Comparison of ENCODE assay signal across 26 mouse cellular contexts in the genomic region with DNA sequence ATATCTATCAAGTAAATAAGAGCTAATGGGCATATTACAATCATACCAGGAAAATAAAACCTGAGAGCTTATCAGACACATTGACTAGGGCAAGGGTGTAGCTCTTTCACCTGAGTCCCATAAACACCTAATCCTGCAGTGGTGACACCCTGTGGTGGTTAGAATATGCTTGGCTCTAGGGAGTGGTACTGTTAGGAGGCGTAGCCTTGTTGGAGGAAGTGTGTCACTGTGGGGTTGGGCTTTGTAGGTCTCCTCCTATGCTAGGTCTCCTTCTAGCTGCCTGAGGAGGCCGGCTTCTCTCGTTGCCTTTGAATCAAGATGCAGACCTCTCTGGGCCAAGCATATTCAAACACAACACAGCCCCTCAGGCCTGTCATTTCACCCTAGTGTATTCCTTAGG. TPM values are rescaled to one million over a fixed set of nuclear protein-coding genes. Genes with fewer than 3 reads are reported as not detected.
DNase-seq lines count a peak whose midpoint lies in the region; ATAC-seq and TF ChIP-seq lines count a peak whose summit lies in the region.
"Had no signal": no experiment of that assay in that cellular context is flagged by ENCODE, and none has a peak within 500 bp of the region (broad histone marks: within the 10 kb centered on the region; RNA-seq: fewer than 3 reads in every experiment).

No protein-coding gene starts in this region.

- no peak overlapping the region for H3K4me3 ChIP-seq in intestine, embryonic 16.5 days (ENCODE audit: low read length)
- no peak overlapping the region for H3K4me3 ChIP-seq in stomach, postnatal 0 days (ENCODE audit: low read depth, low read length)
- no peak overlapping the region for H3K4me3 ChIP-seq in hindbrain, embryonic 12.5 days
- H3K4me3 ChIP-seq in kidney, embryonic 16.5 days (ENCODE audit: low read length): no peak overlapping the region
- H3K4me3 ChIP-seq in forebrain, embryonic 11.5 days (ENCODE audit: low read depth, low read length): no peak overlapping the region
- H3K4me3 ChIP-seq: embryonic facial prominence, embryonic 15.5 days; erythroblast, embryonic 14.5 days; forebrain, embryonic 10.5 days; forebrain, embryonic 15.5 days; heart, embryonic 10.5 days; hindbrain, embryonic 13.5 days had no signal

- no peaks in the 10 kb centered on the region for H3K9me3 ChIP-seq in intestine, embryonic 16.5 days (ENCODE audit: control insufficient read depth, low read length)
- no peaks in the 10 kb centered on the region for H3K9me3 ChIP-seq in stomach, postnatal 0 days (ENCODE audit: control insufficient read depth, low read length)
- no peaks in the 10 kb centered on the region for H3K9me3 ChIP-seq in hindbrain, embryonic 12.5 days (replicated peaks)
- no peaks in the 10 kb centered on the region; the same call in 1 of the 2 replicates for H3K9me3 ChIP-seq in kidney, embryonic 16.5 days (ENCODE audit: low read length)
- H3K9me3 ChIP-seq in forebrain, embryonic 11.5 days (ENCODE audit: control insufficient read depth, low read length): no peaks in the 10 kb centered on the region
- H3K9me3 ChIP-seq: embryonic facial prominence, embryonic 15.5 days; forebrain, embryonic 10.5 days; forebrain, embryonic 15.5 days; heart, embryonic 10.5 days; hindbrain, embryonic 13.5 days had no signal

- WGBS in intestine, embryonic 16.5 days: 87% methylated on average over 3 of the region's 3 CpGs
- WGBS in stomach, postnatal 0 days: 71% methylated on average over 3 of the region's 3 CpGs
- 86% methylated on average over 3 of the region's 3 CpGs for WGBS in hindbrain, embryonic 12.5 days
- 81% methylated on average over 3 of the region's 3 CpGs for WGBS in kidney, embryonic 16.5 days
- 87% methylated on average over 3 of the region's 3 CpGs for WGBS in forebrain, embryonic 11.5 days

- peak; percentile 38; the same call in 1 of the 2 replicates for ATAC-seq in intestine, embryonic 16.5 days
- peak; percentile 94 for ATAC-seq in stomach, postnatal 0 days (ENCODE audit: low FRiP score, low TSS enrichment)
- no peak for ATAC-seq in hindbrain, embryonic 12.5 days (ENCODE audit: low FRiP score)
- no peak for ATAC-seq in kidney, embryonic 16.5 days (ENCODE audit: low FRiP score, low TSS enrichment)
- ATAC-seq in forebrain, embryonic 11.5 days (replicated peaks; ENCODE audit: low FRiP score): no peak
- ATAC-seq: CD4-positive, CD25-positive, alpha-beta regulatory T cell, adult 4 months; forebrain, embryonic 15.5 days; hindbrain, postnatal 0 days; Patski had no signal

- peak; percentile 26 for DNase-seq in A20 (ENCODE audit: low read depth, low spot score)
- peak; percentile 94 for DNase-seq in R1 (ENCODE audit: low read depth, low spot score)
- DNase-seq in stomach, postnatal 0 days (ENCODE audit: low spot score): peak; percentile 37
- DNase-seq in forebrain, embryonic 11.5 days (ENCODE audit: low spot score): no peak
- DNase-seq: adrenal gland, adult 8-10 months; adrenal gland, postnatal 36 days; B cell, adult 2 months; cerebellum, adult 2 months; cerebellum, postnatal 10 days; embryo, embryonic 11 days; gastrocnemius, postnatal 10 days; heart, adult 18-20 months; heart, postnatal 10 days; heart, postnatal 4 days had no signal

- TF ChIP-seq CTCF in stomach, postnatal 0 days (IDR thresholded peaks at IDR 0.05; ENCODE audit: low read depth): no peak

- H3K27ac ChIP-seq in intestine, embryonic 16.5 days (ENCODE audit: low read length): no peak overlapping the region
- no peak overlapping the region for H3K27ac ChIP-seq in stomach, postnatal 0 days (replicated peaks)
- no peak overlapping the region for H3K27ac ChIP-seq in hindbrain, embryonic 12.5 days
- H3K27ac ChIP-seq in kidney, embryonic 16.5 days (ENCODE audit: low read length): no peak overlapping the region
- H3K27ac ChIP-seq in forebrain, embryonic 11.5 days (ENCODE audit: low read depth, low read length): no peak overlapping the region
- H3K27ac ChIP-seq: embryonic facial prominence, embryonic 15.5 days; forebrain, embryonic 10.5 days; forebrain, embryonic 15.5 days; heart, embryonic 10.5 days; hindbrain, embryonic 13.5 days; hindbrain, postnatal 0 days had no signal

- no peak overlapping the region for H3K9ac ChIP-seq in intestine, embryonic 16.5 days (ENCODE audit: low read depth, low read length)
- H3K9ac ChIP-seq in stomach, postnatal 0 days (ENCODE audit: low read length): no peak overlapping the region
- H3K9ac ChIP-seq in hindbrain, embryonic 12.5 days: no peak overlapping the region
- H3K9ac ChIP-seq in kidney, embryonic 16.5 days (replicated peaks; ENCODE audit: low read length): no peak overlapping the region
- H3K9ac ChIP-seq in forebrain, embryonic 11.5 days (ENCODE audit: low read length): no peak overlapping the region
- H3K9ac ChIP-seq: embryonic facial prominence, embryonic 15.5 days; forebrain, embryonic 15.5 days; hindbrain, embryonic 13.5 days had no signal

- no peaks in the 10 kb centered on the region for H3K4me1 ChIP-seq in intestine, embryonic 16.5 days (ENCODE audit: control insufficient read depth, insufficient read depth, low read length)
- H3K4me1 ChIP-seq in stomach, postnatal 0 days (replicated peaks; ENCODE audit: control insufficient read depth, insufficient read depth): no peaks in the 10 kb centered on the region
- H3K4me1 ChIP-seq in hindbrain, embryonic 12.5 days: no peaks in the 10 kb centered on the region
- H3K4me1 ChIP-seq in kidney, embryonic 16.5 days (ENCODE audit: insufficient read depth, low read length): peaks cover 11% of the 10 kb centered on the region
- no peaks in the 10 kb centered on the region for H3K4me1 ChIP-seq in forebrain, embryonic 11.5 days (replicated peaks; ENCODE audit: control insufficient read depth, insufficient read depth, low read length)
- H3K4me1 ChIP-seq: embryonic facial prominence, embryonic 15.5 days; forebrain, embryonic 15.5 days; heart, embryonic 10.5 days; hindbrain, embryonic 13.5 days had no signal

- H3K27me3 ChIP-seq in intestine, embryonic 16.5 days (replicated peaks; ENCODE audit: control insufficient read depth, insufficient read depth, low read length): no peaks in the 10 kb centered on the region
- no peaks in the 10 kb centered on the region for H3K27me3 ChIP-seq in stomach, postnatal 0 days (ENCODE audit: control insufficient read depth, insufficient read depth, low read length)
- H3K27me3 ChIP-seq in hindbrain, embryonic 12.5 days: no peaks in the 10 kb centered on the region
- H3K27me3 ChIP-seq in kidney, embryonic 16.5 days (ENCODE audit: insufficient read depth, low read length): no peaks in the 10 kb centered on the region
- no peaks in the 10 kb centered on the region for H3K27me3 ChIP-seq in forebrain, embryonic 11.5 days (ENCODE audit: control insufficient read depth, insufficient read depth, low read length)
- H3K27me3 ChIP-seq: embryonic facial prominence, embryonic 15.5 days; forebrain, embryonic 15.5 days; hindbrain, embryonic 13.5 days had no signal

- no peaks in the 10 kb centered on the region for H3K36me3 ChIP-seq in intestine, embryonic 16.5 days (ENCODE audit: control insufficient read depth, insufficient read depth, low read length)
- H3K36me3 ChIP-seq in stomach, postnatal 0 days (ENCODE audit: control insufficient read depth, insufficient read depth, low read length): no peaks in the 10 kb centered on the region
- no peaks in the 10 kb centered on the region for H3K36me3 ChIP-seq in hindbrain, embryonic 12.5 days
- no peaks in the 10 kb centered on the region for H3K36me3 ChIP-seq in kidney, embryonic 16.5 days (ENCODE audit: insufficient read depth, low read length)
- no peaks in the 10 kb centered on the region for H3K36me3 ChIP-seq in forebrain, embryonic 11.5 days (ENCODE audit: control insufficient read depth, insufficient read depth, low read length)
- H3K36me3 ChIP-seq: embryonic facial prominence, embryonic 15.5 days; forebrain, embryonic 10.5 days; forebrain, embryonic 15.5 days; heart, embryonic 10.5 days; hindbrain, embryonic 13.5 days had no signal

- no peak for TF ChIP-seq EP300 in stomach, postnatal 0 days (optimal IDR thresholded peaks at IDR 0.05)

- H3K4me2 ChIP-seq in intestine, embryonic 16.5 days (ENCODE audit: low read depth, low read length): no peak overlapping the region
- H3K4me2 ChIP-seq in stomach, postnatal 0 days (replicated peaks; ENCODE audit: low read depth): no peak overlapping the region
- no peak overlapping the region for H3K4me2 ChIP-seq in hindbrain, embryonic 12.5 days (replicated peaks)
- no peak overlapping the region for H3K4me2 ChIP-seq in kidney, embryonic 16.5 days (replicated peaks; ENCODE audit: low read depth, low read length)
- H3K4me2 ChIP-seq in forebrain, embryonic 11.5 days (ENCODE audit: low read depth, low read length, severe bottlenecking): no peak overlapping the region
- H3K4me2 ChIP-seq: embryonic facial prominence, embryonic 15.5 days; forebrain, embryonic 15.5 days; hindbrain, embryonic 13.5 days had no signal

RNA-seq across cellular contexts. Expression of gene Slc35c1, which starts 14.6 kb away (rescaled TPM):
- 57.6 and 62.3 TPM in 2 replicates for polyA plus RNA-seq in intestine, embryonic 16.5 days (2015; fragmentation: Nextera tagmentation; extraction: Ambion mirVana)
- polyA plus RNA-seq in stomach, postnatal 0 days (2015; fragmentation: Nextera tagmentation; extraction: Ambion mirVana): 35.8 and 41.7 TPM in 2 replicates
- polyA plus RNA-seq in hindbrain, embryonic 12.5 days (2016; fragmentation: Nextera tagmentation; extraction: Ambion mirVana): 11.9 and 12.5 TPM in 2 replicates
- polyA plus RNA-seq in kidney, embryonic 16.5 days (2015; fragmentation: Nextera tagmentation; extraction: Ambion mirVana): 20.7 and 21.6 TPM in 2 replicates
- 11.6 and 12.8 TPM in 2 replicates for polyA plus RNA-seq in forebrain, embryonic 11.5 days (2014; fragmentation: Nextera tagmentation; extraction: Ambion mirVana)

RNA-seq across cellular contexts. Expression of gene Cry2, which starts 41.1 kb away (rescaled TPM):
- polyA plus RNA-seq in intestine, embryonic 16.5 days (2015; fragmentation: Nextera tagmentation; extraction: Ambion mirVana): 14.5 and 15.3 TPM in 2 replicates
- 14.8 and 17.3 TPM in 2 replicates for polyA plus RNA-seq in stomach, postnatal 0 days (2015; fragmentation: Nextera tagmentation; extraction: Ambion mirVana)
- 38.1 and 39.9 TPM in 2 replicates for polyA plus RNA-seq in hindbrain, embryonic 12.5 days (2016; fragmentation: Nextera tagmentation; extraction: Ambion mirVana)
- 21.7 and 24.5 TPM in 2 replicates for polyA plus RNA-seq in kidney, embryonic 16.5 days (2015; fragmentation: Nextera tagmentation; extraction: Ambion mirVana)
- polyA plus RNA-seq in forebrain, embryonic 11.5 days (2014; fragmentation: Nextera tagmentation; extraction: Ambion mirVana): 24.0 and 25.5 TPM in 2 replicates

Comparison
In these comparisons a context has a peak if more than half of its experiments do, and no peak if none do; other contexts are left out.
1. ATAC-seq: peak in intestine, embryonic 16.5 days (single experiment) and stomach, postnatal 0 days (single experiment); none in hindbrain, embryonic 12.5 days (single experiment), kidney, embryonic 16.5 days (single experiment) and forebrain, embryonic 11.5 days (single experiment).